Mouse (Mus musculus) limb, embryonic 14.5 days (tissue): ENCODE measurements around the gene Ncor2. TPM values are rescaled to one million over a fixed set of nuclear protein-coding genes. Genes with fewer than 3 reads are reported as not detected.

Experiments used
- ATAC-seq: fragments of 200-750 bp; cut with Nextera tagmentation; 2 replicates; pipeline ENCODE4 v1.8.0; 2017; ENCODE audit warnings: low read depth, moderate number of reproducible peaks, moderate TSS enrichment; ENCODE audit not compliant: low FRiP score
- DNase-seq: peaks from one replicate; pipeline ENCODE4 v3.0.0-alpha.2; 2015; ENCODE audit warnings: low spot score
- H3K27ac ChIP-seq: fragments of 300-500 bp; sonication (generic); replicated peaks from 2 replicates; pipeline ENCODE4 v1.5.1; 2014; ENCODE audit warnings: low read depth, mild to moderate bottlenecking, low read length, moderate library complexity, mixed read lengths
- H3K27me3 ChIP-seq: fragments of 300-500 bp; sonication (generic); 2 replicates; pipeline ENCODE4 v1.6.1; 2014; ENCODE audit warnings: low read length, mixed read lengths; ENCODE audit not compliant: control insufficient read depth, insufficient read depth
- H3K36me3 ChIP-seq: fragments of 300-500 bp; sonication (generic); 2 replicates; pipeline ENCODE4 v1.6.1; 2014; ENCODE audit warnings: mild to moderate bottlenecking, low read length, moderate library complexity, mixed read lengths; ENCODE audit not compliant: control insufficient read depth, insufficient read depth
- H3K4me1 ChIP-seq: fragments of 300-500 bp; sonication (generic); 2 replicates; pipeline ENCODE4 v1.6.1; 2014; ENCODE audit warnings: antibody characterized with exemption, low read length, mixed read lengths; ENCODE audit not compliant: control insufficient read depth, insufficient read depth
- H3K4me2 ChIP-seq: fragments of 300-500 bp; sonication (generic); replicated peaks from 2 replicates; pipeline ENCODE4 v1.6.1; 2014; ENCODE audit warnings: low read depth, mild to moderate bottlenecking, low read length, moderate library complexity; ENCODE audit not compliant: severe bottlenecking
- H3K4me3 ChIP-seq: fragments of 300-500 bp; sonication (generic); replicated peaks from 2 replicates; pipeline ENCODE4 v1.5.1; 2014; ENCODE audit warnings: low read length
- H3K9ac ChIP-seq: fragments of 300-500 bp; sonication (generic); 2 replicates; pipeline ENCODE4 v1.6.1; 2014; ENCODE audit warnings: mild to moderate bottlenecking, low read depth, low read length, moderate library complexity; ENCODE audit not compliant: severe bottlenecking
- H3K9me3 ChIP-seq: fragments of 300-500 bp; sonication (generic); 2 replicates; pipeline ENCODE4 v1.6.1; 2016; ENCODE audit warnings: low read length; ENCODE audit not compliant: control insufficient read depth
- POLR2A ChIP-seq: fragments of 200-500 bp; IDR thresholded peaks from 2 replicates; pipeline ENCODE4 v1.8.0; 2012; ENCODE audit warnings: inconsistent platforms, mild to moderate bottlenecking, moderate library complexity, borderline replicate concordance; ENCODE audit not compliant: insufficient read depth, insufficient read length; ENCODE audit errors: extremely low read depth
- WGBS: fragments of 180-500 bp; shearing (Covaris S2); extraction: QIAGEN DNeasy Blood & Tissue Kit; methylation state at CpG from one replicate; pipeline ENCODE4 v1.1.7; 2014; 5-methylcytosine and 5-hydroxymethylcytosine counted together
- polyA plus RNA-seq, 2 experiments: library from polyadenylated mRNA; depleted of rRNA in 1 of 2; stranded (reverse) in 1 of 2; unstranded in 1 of 2; fragments of >200 nt; fragmentation: Nextera tagmentation in 1 of 2; extraction: Ambion mirVana in 1 of 2; gene quantifications; 2 replicates each; pipeline versions ENCODE4 v1.2.1 to v1.2.3; 2012 to 2014

Gene Ncor2
- polyA plus RNA-seq, 2 experiments, result 39.3 to 75.9 TPM

DNA sequence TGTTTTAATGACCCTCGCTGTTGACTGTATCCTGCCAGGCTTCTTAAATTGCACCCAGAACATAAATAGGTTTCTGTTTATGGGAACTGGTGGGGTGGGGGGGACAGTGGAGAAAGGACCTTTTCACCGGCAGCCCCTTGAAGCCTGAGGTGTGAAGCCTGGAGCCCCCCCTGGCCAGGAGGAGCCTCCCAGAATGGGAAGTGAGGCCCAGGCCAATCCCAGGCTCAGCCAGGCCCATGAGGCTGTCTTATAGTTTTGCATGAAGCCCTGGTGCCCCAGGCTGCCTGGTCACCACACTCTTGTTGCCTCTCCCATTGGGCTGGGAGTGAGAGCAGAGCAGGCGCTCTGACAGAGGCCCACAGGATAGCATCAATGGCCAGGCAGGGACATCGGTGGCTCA is 181.1 kb downstream of the Ncor2 start:
- DNase-seq (no peak), ATAC-seq (0 out of 2 replicates have a peak, but pooled peaks have one; percentile 35)
- Histone ChIP-seq H3K4me3 (no peak overlapping the region), H3K27ac (peak overlapping the region; percentile 68), H3K9me3 (no peaks in the 10 kb centered on the region), H3K36me3 (no peaks in the 10 kb centered on the region), H3K4me2 (no peak overlapping the region), H3K9ac (no peak overlapping the region), H3K27me3 (no peaks in the 10 kb centered on the region), H3K4me1 (peaks cover 23% of the 10 kb centered on the region)
- WGBS, result 34% methylated on average over 4 of the region's 4 CpGs
- TF ChIP-seq POLR2A, result no peak

DNA sequence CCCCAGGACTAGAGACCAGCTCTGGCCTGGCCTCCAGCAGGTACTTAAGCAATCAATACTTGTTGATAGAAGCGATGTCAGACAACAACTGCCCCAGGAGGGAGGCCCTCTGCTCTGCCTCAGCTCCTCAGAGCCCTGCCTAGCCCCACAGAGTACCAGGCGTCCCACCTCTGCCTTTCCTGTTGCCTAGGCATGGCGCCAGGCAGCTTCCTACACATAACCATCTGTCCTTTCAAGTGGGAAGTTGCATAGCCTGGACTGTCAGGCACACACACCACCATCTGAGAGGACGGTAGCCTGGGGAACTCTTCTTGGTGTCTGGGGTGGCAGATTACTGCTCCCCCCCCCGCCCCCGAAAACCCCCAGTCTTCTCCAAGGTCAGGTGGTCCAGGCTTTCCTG is 182.2 kb downstream of the Ncor2 start:
- Histone ChIP-seq H3K36me3 (no peaks in the 10 kb centered on the region), H3K9ac (no peak overlapping the region), H3K4me3 (no peak overlapping the region), H3K27ac (peak overlapping the region; percentile 35; the same call in 1 of the 2 replicates), H3K27me3 (no peaks in the 10 kb centered on the region), H3K9me3 (no peaks in the 10 kb centered on the region), H3K4me2 (no peak overlapping the region), H3K4me1 (peaks cover 24% of the 10 kb centered on the region)
- no peak for TF ChIP-seq POLR2A
- no peak for DNase-seq
- ATAC-seq, result no peak
- 62% methylated on average over 6 of the region's 6 CpGs for WGBS

DNA sequence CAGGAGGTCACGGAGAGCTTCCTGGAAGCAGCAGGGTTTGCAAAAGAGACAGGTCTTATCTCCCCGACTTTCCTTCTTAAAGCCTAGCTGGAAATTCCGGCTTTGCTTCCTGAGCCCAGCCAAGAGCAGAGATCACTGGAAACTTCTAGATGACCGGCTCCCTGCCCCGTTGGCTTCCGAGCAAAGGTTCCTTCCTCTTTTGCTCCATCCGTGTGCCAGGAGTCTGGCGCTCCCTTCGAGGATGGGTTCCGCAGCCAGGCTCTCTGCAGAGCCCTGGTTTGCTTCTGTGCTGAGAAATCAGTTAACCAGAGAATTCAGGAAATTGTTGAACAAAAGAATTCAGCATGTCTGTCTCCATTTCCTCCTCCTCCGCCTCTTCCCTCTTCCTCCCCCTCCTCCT is 186.1 kb downstream of the Ncor2 start:
- no peak for TF ChIP-seq POLR2A

GRCm38 (mm10) chr5:124992323-124992722 is 186.7 kb downstream of the Ncor2 start:
- Histone ChIP-seq H3K27me3 (no peaks in the 10 kb centered on the region), H3K36me3 (no peaks in the 10 kb centered on the region), H3K4me1 (peaks cover 7% of the 10 kb centered on the region; the same call in 1 of the 2 replicates), H3K4me3 (no peak overlapping the region), H3K9ac (no peak overlapping the region), H3K9me3 (no peaks in the 10 kb centered on the region), H3K27ac (peak overlapping the region; percentile 77), H3K4me2 (no peak overlapping the region)
- peak; percentile 45 for DNase-seq
- ATAC-seq, result peak; percentile 53; the same call in 1 of the 2 replicates
- WGBS, result 74% methylated on average over 8 of the region's 8 CpGs
- no peak for TF ChIP-seq POLR2A

More for the DNA sequence above, 186.1 kb downstream of the Ncor2 start:
- Histone ChIP-seq H3K4me3 (no peak overlapping the region), H3K27me3 (no peaks in the 10 kb centered on the region), H3K36me3 (no peaks in the 10 kb centered on the region), H3K4me1 (peaks cover 9% of the 10 kb centered on the region), H3K9ac (no peak overlapping the region), H3K4me2 (no peak overlapping the region), H3K9me3 (no peaks in the 10 kb centered on the region), H3K27ac (peak overlapping the region; percentile 77)
- 68% methylated on average over 11 of the region's 11 CpGs for WGBS
- no peak for DNase-seq
- ATAC-seq, result no peak

DNA sequence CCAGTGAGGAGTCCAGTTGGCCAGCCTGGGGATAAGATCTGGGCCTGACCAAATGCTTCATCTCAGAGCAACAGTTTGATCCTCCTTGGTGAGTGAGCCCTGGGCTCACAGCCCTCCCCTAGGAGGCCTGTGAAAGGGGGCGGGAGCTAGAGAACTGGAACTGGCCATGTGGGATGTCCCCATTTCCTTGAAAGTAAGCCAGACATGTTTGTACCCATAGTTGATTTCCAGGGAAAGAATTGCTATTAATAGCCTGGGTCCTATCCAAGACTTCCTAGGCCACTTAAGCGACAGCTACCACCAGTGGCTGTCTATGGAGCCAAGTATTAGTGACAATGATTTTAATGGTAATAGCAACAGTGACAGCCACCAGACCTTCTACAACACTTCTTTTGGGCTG is 189.3 kb downstream of the Ncor2 start:
- no peak overlapping the region for H3K27ac ChIP-seq
- TF ChIP-seq POLR2A, result no peak
- H3K36me3 ChIP-seq, result no peaks in the 10 kb centered on the region
- no peaks in the 10 kb centered on the region for H3K9me3 ChIP-seq
- WGBS, result 92% methylated on average over 2 of the region's 2 CpGs
- no peaks in the 10 kb centered on the region for H3K27me3 ChIP-seq
- H3K4me1 ChIP-seq, result peaks cover 4% of the 10 kb centered on the region; the same call in 1 of the 2 replicates
- H3K4me3 ChIP-seq, result no peak overlapping the region
- ATAC-seq (no peak), DNase-seq (no peak)
- no peak overlapping the region for H3K9ac ChIP-seq
- H3K4me2 ChIP-seq, result no peak overlapping the region

DNA sequence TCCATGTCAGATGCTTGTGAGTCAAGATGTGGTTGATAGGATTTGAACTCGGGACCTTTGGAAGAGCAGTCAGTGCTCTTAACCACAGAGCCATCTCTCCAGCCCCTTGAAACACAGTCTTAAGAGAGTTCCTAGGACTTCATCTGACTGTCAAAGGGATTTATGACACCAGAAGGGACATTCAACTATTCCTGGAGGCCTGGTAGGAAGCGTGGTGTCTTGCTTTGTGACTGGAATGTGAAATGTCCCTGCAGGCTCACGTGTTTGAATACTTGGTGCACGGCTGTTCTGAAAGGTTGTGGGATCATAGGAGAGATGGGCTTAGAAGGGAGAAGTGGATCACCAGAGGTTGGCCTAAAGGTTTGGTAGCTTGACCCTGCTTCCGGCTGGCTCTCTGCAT is 192.4 kb downstream of the Ncor2 start:
- 77% methylated on average over 5 of the region's 5 CpGs for WGBS
- H3K4me2 ChIP-seq, result no peak overlapping the region
- ATAC-seq, result no peak
- no peaks in the 10 kb centered on the region for H3K27me3 ChIP-seq
- DNase-seq, result no peak
- no peak overlapping the region for H3K27ac ChIP-seq
- no peak for TF ChIP-seq POLR2A
- no peaks in the 10 kb centered on the region for H3K36me3 ChIP-seq
- no peak overlapping the region for H3K4me3 ChIP-seq
- no peak overlapping the region for H3K9ac ChIP-seq
- no peaks in the 10 kb centered on the region for H3K4me1 ChIP-seq
- peaks cover 10% of the 10 kb centered on the region; the same call in 1 of the 2 replicates for H3K9me3 ChIP-seq
